8 mouse cellular contexts compared by ENCODE assay signal in the genomic region with DNA sequence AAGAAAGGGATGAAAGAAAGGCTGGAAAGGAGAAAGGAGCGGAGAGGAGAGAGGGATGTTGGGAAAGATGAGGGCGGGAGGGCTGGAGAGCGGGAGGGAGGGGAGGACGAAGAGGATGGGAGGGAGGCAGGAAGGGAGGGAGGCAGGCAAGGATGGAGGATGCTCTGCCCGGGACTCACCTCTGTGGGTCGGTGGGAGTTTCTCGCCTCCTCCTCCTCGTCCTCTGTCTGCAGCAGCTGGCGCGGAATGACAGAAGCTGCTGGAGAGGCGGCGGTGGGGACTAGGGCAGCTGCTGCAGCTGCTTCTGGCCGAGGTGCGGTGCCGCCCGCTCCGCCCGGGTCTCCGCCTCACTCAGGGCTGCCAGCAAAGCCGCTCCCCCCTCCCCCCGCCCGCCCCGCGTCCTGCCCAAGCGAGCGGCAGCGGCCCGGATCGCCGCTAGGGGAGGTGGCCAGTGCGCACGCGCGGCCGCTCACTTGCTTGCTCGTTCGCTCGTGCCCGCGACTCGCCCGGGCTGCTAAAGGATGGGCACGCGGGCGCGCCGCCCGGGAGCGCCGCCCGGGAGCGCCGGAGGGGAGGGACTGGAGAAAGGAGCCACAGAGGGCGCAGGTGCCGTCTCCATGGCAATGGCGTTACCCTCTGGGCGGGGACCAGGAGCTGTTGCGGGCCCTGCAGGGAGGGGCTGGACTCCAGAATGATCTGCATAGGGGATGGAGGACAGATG. TPM values are rescaled to one million over a fixed set of nuclear protein-coding genes. Genes with fewer than 3 reads are reported as not detected.
DNase-seq lines count a peak whose midpoint lies in the region; ATAC-seq lines count a peak whose summit lies in the region.

Gene Ctnna2, minus strand, starts transcription at position 459 of the 721 bp plus-strand sequence.

- no peaks in the 10 kb centered on the region for H3K9me3 ChIP-seq in hindbrain, embryonic 12.5 days (replicated peaks)
- H3K9me3 ChIP-seq in lung, embryonic 15.5 days, result no peaks in the 10 kb centered on the region

- H3K27me3 ChIP-seq in hindbrain, embryonic 12.5 days, result no peaks in the 10 kb centered on the region
- no peaks in the 10 kb centered on the region for H3K27me3 ChIP-seq in lung, embryonic 15.5 days

- ATAC-seq in hindbrain, embryonic 12.5 days (ENCODE audit: low FRiP score), result peak; percentile 98
- ATAC-seq in lung, embryonic 15.5 days (ENCODE audit: borderline replicate concordance, extremely low read depth, low FRiP score, low TSS enrichment), result peak; percentile 91

- H3K4me2 ChIP-seq in hindbrain, embryonic 12.5 days (replicated peaks), result peak within 1 kb of the TSS; percentile 57
- H3K4me2 ChIP-seq in lung, embryonic 15.5 days, result peak within 1 kb of the TSS; percentile 84

- under 1% methylated on average over 43 of the region's 58 CpGs for WGBS in hindbrain, embryonic 12.5 days
- WGBS in lung, embryonic 15.5 days, result under 1% methylated on average over 53 of the region's 58 CpGs

- peak within 1 kb of the TSS; percentile 95 for H3K27ac ChIP-seq in hindbrain, embryonic 12.5 days
- H3K27ac ChIP-seq in lung, embryonic 15.5 days, result no peak within 1 kb of the TSS

- peak; percentile 94 for DNase-seq in R1 (ENCODE audit: low read depth, low spot score)
- peak; percentile 100 for DNase-seq in cerebellum, adult 9-11 months
- peak; percentile 93 to 96 for DNase-seq in frontal cortex, adult 2 months (ENCODE audit: extremely low spot score in 1 of 2, low spot score in 1 of 2)
- DNase-seq in layer of hippocampus, adult 9-11 months, result peak; percentile 97
- peak; percentile 97 for DNase-seq in retina, embryonic 14.5 days (ENCODE audit: low spot score)
- DNase-seq in urinary bladder, postnatal 25 days (ENCODE audit: low spot score), result peak; percentile 19

- H3K4me3 ChIP-seq in hindbrain, embryonic 12.5 days, result peak within 1 kb of the TSS; percentile 65
- H3K4me3 ChIP-seq in lung, embryonic 15.5 days, result peak within 1 kb of the TSS; percentile 46

- no peaks in the 10 kb centered on the region for H3K36me3 ChIP-seq in hindbrain, embryonic 12.5 days
- H3K36me3 ChIP-seq in lung, embryonic 15.5 days, result no peaks in the 10 kb centered on the region

- peak within 1 kb of the TSS; percentile 77 for H3K9ac ChIP-seq in hindbrain, embryonic 12.5 days
- H3K9ac ChIP-seq in lung, embryonic 15.5 days, result no peak within 1 kb of the TSS

- peaks cover 25% of the 10 kb centered on the region for H3K4me1 ChIP-seq in hindbrain, embryonic 12.5 days
- 0 out of 2 replicates have a peak, but pooled peaks cover 4% of the 10 kb centered on the region for H3K4me1 ChIP-seq in lung, embryonic 15.5 days

RNA-seq across cellular contexts. Expression of gene Ctnna2, which starts in this region (rescaled TPM):
- polyA plus RNA-seq in frontal cortex, adult 2 months (2012; rRNA removed), result 75.4 and 75.6 TPM in 2 replicates
- polyA plus RNA-seq in hindbrain, embryonic 12.5 days (2016; fragmentation: Nextera tagmentation; extraction: Ambion mirVana), result 96.8 and 98.5 TPM in 2 replicates
- polyA plus RNA-seq in lung, embryonic 15.5 days (2015; fragmentation: Nextera tagmentation; extraction: Ambion mirVana), result 2.0 TPM in 2 replicates

Comparison
In these comparisons a context has a peak if more than half of its experiments do, and no peak if none do; other contexts are left out.
1. RNA of gene Ctnna2 (polyA plus RNA-seq): 96.8 to 98.5 TPM in hindbrain, embryonic 12.5 days and 75.4 to 75.6 TPM in frontal cortex, adult 2 months; 2.0 TPM in lung, embryonic 15.5 days; every median in the first group is over 10 times any median in the second.
2. DNase-seq: peak in every context shown above with its lines; median percentile 100 in cerebellum, adult 9-11 months; 97 in layer of hippocampus, adult 9-11 months; 97 in retina, embryonic 14.5 days; 94 in frontal cortex, adult 2 months; 94 in R1; 19 in urinary bladder, postnatal 25 days.